Mouse (Mus musculus) megakaryocyte, embryonic 14.5 days (primary cell): ENCODE data around the gene Zfp874a. TPM values are rescaled to one million over a fixed set of nuclear protein-coding genes. Genes with fewer than 3 reads are reported as not detected.

Experiments used
- polyA plus RNA-seq: library from polyadenylated mRNA; stranded (reverse); fragments of >175 nt; gene quantifications from 2 replicates; pipeline ENCODE4 v1.2.3, GENCODE M21; 2012; ENCODE audit warnings: low replicate concordance; ENCODE audit not compliant: insufficient read depth

The Zfp874a gene
- polyA plus RNA-seq, 1 experiment: 0.13 TPM

Other genes starting within 250 kb of the Zfp874a start
- 0.06 TPM in 1 of 2 replicates, not detected in the other for gene Zfp458, start 173.2 kb downstream of the Zfp874a start, polyA plus RNA-seq
- not detected in 2 replicates for gene Zfp457, start 145.1 kb downstream of the Zfp874a start, polyA plus RNA-seq
- gene Zfp595, start 119.1 kb downstream of the Zfp874a start, polyA plus RNA-seq: 0.20 TPM in 1 of 2 replicates, not detected in the other
- gene Gm28044, start 91.1 kb downstream of the Zfp874a start, polyA plus RNA-seq: not detected in 2 replicates
- 0.11 TPM in 1 of 2 replicates, not detected in the other for gene Zfp953, start 91.0 kb downstream of the Zfp874a start, polyA plus RNA-seq
- gene Gm28041, start 75.9 kb downstream of the Zfp874a start, polyA plus RNA-seq: not detected in 2 replicates
- not detected in 2 replicates for gene Zfp456, start 75.8 kb downstream of the Zfp874a start, polyA plus RNA-seq
- gene Zfp429, start 51.8 kb downstream of the Zfp874a start, polyA plus RNA-seq: 0.08 TPM in 1 of 2 replicates, not detected in the other
- 0.07 TPM in 1 of 2 replicates, not detected in the other for gene Zfp459, start 30.2 kb downstream of the Zfp874a start, polyA plus RNA-seq
- not detected in 2 replicates for gene Zfp874b, start 32.6 kb upstream of the Zfp874a start, polyA plus RNA-seq
- gene Zfp58, start 48.9 kb upstream of the Zfp874a start, polyA plus RNA-seq: not detected in 2 replicates
- not detected in 2 replicates for gene Gm26965, start 74.5 kb upstream of the Zfp874a start, polyA plus RNA-seq
- gene Zfp87, start 74.6 kb upstream of the Zfp874a start, polyA plus RNA-seq: 0.17 TPM in 1 of 2 replicates, not detected in the other
- 0.09 TPM in 1 of 2 replicates, not detected in the other for gene Zfp748, start 102.2 kb upstream of the Zfp874a start, polyA plus RNA-seq
- 0.18 TPM in 1 of 2 replicates, not detected in the other for gene Zfp729b, start 158.1 kb upstream of the Zfp874a start, polyA plus RNA-seq
- gene Gm49345, start 186.1 kb upstream of the Zfp874a start, polyA plus RNA-seq: not detected in 2 replicates
- 0.26 TPM in 1 of 2 replicates, not detected in the other for gene Zfp729a, start 186.2 kb upstream of the Zfp874a start, polyA plus RNA-seq
- 0.26 and 3.6 TPM in 2 replicates for gene Zfp738, start 235.4 kb upstream of the Zfp874a start, polyA plus RNA-seq